Mouse (Mus musculus): ENCODE data around the gene Rtn4rl1.

DNA sequence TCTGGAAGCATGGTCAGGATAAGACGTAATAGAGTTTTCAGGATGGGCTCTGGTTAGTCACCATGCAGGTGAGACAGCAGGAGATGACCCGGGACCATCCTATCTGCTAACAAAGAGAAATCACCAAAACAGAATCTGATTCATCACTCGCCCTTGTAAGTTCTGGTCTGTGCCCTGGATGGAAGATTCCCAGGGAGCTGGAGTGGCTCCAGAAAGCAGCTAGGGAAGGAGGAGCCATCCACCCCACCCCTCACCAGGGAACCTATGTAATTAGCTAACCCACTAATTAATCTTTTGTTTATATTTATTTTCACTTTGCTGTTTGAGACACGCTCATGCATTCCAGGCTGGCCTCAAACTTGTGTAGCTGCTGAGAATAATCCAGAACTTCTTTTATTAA lies 38.9 kb downstream of the Rtn4rl1 start:
- TF ChIP-seq CTCF (IDR thresholded peaks at IDR 0.05; ENCODE audit: low read depth) (no peak), EP300 (IDR thresholded peaks at IDR 0.05; ENCODE audit: low read depth) (no peak)

Data from liver, postnatal 0 days (tissue).